Mouse (Mus musculus): ENCODE measurements around the gene Mga. TPM values are rescaled to one million over a fixed set of nuclear protein-coding genes. Genes with fewer than 3 reads are reported as not detected.

The Mga gene
- total RNA-seq (2021), result 10 to 100 TPM; 61.0 to 61.7 TPM
- long read RNA-seq, experiment 1, partial matches to known transcripts, result 1 of 1 reads
- long read RNA-seq, experiment 1, other reads (novel, unspliced or antisense), result 0 of 1 reads
- long read RNA-seq, experiment 2, partial matches to known transcripts, result 2 of 6 reads
- long read RNA-seq, experiment 2, other reads (novel, unspliced or antisense), result 4 of 6 reads

DNA sequence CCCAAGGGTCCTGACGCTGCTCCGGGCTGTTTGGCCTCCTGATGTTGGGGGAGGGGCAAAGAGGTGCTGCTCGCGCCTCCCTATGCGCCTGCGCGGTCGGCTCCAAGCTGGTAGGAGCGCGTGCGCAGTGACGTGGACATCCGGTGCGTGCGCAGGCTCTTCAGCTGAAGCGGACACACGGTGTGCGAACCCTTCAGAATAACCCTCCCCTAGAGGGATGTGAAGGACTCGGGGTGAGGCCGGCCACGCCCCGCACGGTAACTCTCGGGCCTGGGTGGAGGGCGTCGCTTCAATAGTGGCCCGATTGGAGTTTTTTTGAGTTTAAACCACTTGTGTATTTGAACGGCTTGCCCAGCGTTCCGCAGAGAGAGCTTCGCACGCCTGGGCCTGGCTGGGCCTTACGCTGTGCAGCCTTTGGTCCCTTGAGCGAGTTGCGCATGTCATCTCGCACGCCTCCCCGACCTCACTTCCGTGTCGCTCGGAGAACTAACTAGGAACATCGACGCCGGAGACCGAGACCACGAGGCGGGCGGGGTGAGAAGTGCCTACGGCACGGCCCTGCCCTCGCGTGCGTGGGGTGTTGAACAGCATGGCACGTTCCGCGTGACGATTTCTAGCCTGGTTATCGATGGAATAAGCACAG, at the start of gene Mga:
Gene Mga, plus strand, starts transcription at position 139 of the 643 bp plus-strand sequence.
- peak; percentile 94 to 96 for DNase-seq (ENCODE audit: low spot score in 2 of 2)

DNA sequence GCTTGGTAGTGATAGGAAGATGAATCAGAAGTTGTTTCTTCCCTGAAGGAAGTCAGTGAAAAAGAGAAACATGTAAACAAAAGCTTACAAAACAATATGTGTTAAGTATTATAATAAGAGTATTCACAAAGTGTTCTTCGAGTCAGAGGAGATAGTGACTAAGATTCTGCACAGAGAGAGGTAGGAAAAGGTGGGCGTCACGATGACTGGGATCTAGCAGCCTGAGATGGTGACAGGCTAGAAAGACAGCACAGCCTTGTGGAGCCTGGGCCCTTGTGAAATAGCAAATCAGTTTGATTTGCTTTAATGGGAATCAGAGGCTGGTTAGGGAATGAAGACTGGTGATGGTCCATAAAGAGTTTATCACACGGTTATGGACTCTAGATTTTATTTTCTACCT, 43.2 kb upstream of the Mga start:
- no peak for DNase-seq (ENCODE audit: low spot score in 2 of 2)

- no peak for DNase-seq (ENCODE audit: low spot score in 2 of 2)
These were observed 41.6 kb upstream of the Mga start for GRCm38 (mm10) chr2:119855310-119855850.

- DNase-seq (ENCODE audit: low spot score in 2 of 2), result no peak
These were observed 39.7 kb upstream of the Mga start for GRCm38 (mm10) chr2:119857341-119857740.

- DNase-seq (ENCODE audit: low spot score in 2 of 2), result no peak
These were observed 32.5 kb upstream of the Mga start for GRCm38 (mm10) chr2:119864484-119864883.

- peak; percentile 77 for DNase-seq (ENCODE audit: low spot score in 2 of 2)
These were observed 24.5 kb upstream of the Mga start for GRCm38 (mm10) chr2:119872371-119873104.

GRCm38 (mm10) chr2:119873105-119873464, 23.9 kb upstream of the Mga start:
- peak; percentile 93 to 94 for DNase-seq (ENCODE audit: low spot score in 2 of 2)

GRCm38 (mm10) chr2:119875981-119876380, 21.0 kb upstream of the Mga start:
- no peak for DNase-seq (ENCODE audit: low spot score in 2 of 2)

GRCm38 (mm10) chr2:119887201-119887600, 9.8 kb upstream of the Mga start:
- DNase-seq (ENCODE audit: low spot score in 2 of 2), result no peak

DNA sequence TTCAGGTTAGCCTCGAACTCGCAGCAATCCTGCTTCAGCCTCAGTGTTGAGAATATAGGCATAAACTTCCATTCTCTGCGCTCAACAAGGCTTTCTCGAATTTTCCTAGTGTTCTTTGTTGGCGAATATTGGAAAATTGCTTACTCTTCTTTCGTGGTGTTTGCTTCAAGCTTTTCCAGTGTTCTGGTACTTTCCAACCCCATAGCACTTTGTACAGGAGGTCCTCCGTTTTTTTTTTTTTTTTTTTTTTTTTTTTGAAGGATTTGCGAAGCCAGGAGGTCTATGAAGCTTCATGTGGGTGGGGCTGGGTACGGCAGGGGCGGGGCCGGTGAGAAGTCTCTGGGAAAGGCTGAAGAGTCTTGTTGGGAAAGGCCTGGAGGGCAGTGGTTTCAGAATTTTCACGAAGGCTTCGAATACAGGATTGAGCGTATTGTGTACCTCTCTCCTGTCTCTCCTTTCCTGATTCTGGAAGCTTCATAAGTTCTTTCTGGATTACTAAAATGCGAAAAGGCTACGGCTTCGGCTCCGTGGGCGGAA, 407 bp upstream of the Mga start:
- DNase-seq (ENCODE audit: low spot score in 2 of 2), result peak in 1 of 2 experiments; percentile 16

GRCm38 (mm10) chr2:119898141-119898594, 1.1 kb downstream of the Mga start:
- DNase-seq (ENCODE audit: low spot score in 2 of 2), result peak; percentile 34 to 51

GRCm38 (mm10) chr2:119916007-119916406, 19.0 kb downstream of the Mga start:
- DNase-seq (ENCODE audit: low spot score in 2 of 2), result no peak

DNA sequence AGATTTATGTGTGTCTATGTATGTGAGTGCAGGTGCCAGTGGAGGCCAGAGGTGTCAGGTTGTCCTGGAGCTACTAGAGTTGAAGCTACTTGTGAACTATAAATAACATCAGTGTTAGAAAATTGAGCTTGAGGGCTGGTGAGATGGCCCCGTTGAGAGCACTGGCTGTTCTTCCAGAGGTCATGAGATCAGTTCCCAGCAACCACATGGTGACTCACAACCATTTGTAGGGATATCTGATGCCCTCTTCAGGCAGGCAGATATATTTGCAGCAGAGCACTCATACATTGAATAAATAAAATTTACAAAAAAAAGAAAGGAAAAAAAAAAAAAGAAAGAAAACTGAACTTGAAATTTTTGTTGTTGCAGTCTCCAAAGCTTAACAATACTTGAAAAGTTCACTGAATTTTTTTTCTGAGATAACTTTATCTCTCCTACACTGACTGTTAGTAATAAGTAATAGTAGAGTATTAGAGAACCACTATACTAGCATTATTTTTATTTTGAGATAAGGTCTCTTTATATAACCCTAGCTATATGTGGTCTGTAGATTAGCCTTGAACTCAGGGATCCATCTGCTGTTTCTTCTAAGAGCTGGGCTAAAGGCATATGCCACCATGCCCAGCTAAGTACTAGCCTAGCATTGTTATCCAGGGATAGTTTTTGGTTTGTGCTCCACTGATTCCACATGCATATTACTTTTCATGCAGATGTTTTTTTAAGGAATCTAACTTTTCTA, 20.8 kb downstream of the Mga start:
- no peak for DNase-seq (ENCODE audit: low spot score in 2 of 2)

DNA sequence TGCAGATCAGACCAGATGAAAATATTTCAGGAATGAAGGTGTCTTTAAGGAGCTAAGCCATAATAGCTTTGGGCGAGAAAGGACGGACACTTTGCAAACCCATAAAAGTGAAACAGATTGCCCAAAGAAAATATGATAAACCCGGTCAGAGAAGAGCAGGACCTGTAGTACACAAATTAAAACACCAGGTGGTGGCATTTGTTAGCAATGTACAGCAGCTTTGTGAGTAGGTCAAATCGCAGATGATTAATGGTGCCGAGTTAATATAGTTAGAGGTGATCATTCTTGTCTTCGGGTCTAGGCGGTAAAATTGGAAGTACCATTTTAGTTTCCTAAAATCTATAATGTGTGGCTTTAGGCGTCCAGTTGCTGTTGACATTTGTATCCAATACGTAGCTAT, 73.5 kb downstream of the Mga start:
- peak in 1 of 2 experiments; percentile 40 for DNase-seq (ENCODE audit: low spot score in 2 of 2)

DNA sequence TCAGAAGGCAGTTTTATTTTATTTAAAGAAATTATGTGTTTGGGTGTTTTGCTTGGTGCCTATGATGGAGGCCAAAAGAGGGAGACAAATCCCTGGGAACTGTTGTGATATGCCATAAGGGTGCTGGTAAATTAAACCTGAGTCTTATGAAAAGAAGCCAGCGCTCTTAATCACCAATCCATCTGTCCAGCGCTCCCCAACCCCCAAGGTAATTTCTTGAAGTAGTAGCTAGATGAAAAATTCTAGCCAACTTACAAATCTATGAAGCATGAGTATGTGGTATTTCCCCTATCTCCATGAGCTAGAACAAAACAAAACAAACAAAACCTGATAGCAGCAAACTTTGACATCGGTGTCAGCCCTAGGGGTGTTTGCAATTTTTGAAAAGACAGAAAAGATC, 74.3 kb downstream of the Mga start:
- no peak for DNase-seq (ENCODE audit: low spot score in 2 of 2)

DNA sequence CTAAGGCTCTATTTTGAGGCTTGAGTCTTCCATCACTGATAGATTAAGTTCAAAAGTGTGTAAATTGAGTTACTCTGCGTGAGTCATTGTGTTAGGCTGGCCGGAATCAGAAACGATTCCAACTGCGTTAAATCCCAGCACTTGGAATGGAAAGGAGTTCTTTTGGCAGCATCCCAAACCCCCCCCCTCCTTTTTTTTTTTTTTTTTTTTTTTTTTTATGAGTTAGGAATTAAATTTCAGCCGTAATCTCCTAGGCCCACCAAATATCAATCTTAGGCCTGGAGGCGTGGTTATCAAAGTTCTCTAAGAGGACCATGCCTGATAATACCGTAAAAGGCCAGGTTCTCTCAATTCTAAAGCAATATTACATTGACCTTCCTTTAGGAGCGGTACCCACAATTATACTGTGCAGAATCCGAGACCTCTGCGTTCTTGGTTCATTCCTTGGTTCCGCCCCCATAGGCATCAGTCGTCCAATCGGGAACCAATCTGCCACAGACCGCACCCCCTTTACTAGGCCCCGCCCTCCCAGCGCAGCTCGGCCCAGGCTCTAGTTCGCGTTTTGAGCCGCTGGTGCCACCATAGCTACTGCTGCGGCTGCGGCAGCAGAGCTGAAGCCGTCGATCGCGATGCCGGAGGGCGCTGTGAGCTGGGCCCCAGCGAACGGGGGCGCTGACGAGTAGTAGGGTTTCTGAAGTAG, 75.0 kb downstream of the Mga start:
- peak; percentile 91 to 96 for DNase-seq (ENCODE audit: low spot score in 2 of 2)

DNA sequence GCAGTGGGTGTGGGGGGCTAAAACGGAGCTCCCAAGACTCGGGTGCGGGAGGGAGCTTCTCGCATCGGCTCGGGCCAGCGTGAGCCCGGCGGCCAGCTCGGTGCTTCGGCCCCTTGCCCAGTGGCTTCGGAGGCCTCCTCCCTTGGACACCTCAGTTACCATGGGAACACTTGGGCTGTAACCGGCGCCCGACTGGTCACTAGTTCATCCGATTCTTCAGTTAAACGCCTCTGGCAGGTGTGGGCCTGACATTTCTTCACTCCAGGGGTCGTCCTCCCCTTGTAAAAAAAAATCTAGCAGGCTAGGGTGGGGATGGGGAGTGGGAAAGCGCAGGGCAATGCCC, 75.5 kb downstream of the Mga start, which contains the start of gene Mapkbp1:
Gene Mapkbp1, plus strand, starts transcription at position 163 of the 343 bp plus-strand sequence.
- DNase-seq (ENCODE audit: low spot score in 2 of 2), result no peak

- no peak for DNase-seq (ENCODE audit: low spot score in 2 of 2)
These were observed 83.4 kb downstream of the Mga start for GRCm38 (mm10) chr2:119980343-119980986.

GRCm38 (mm10) chr2:119981631-119982030, 84.6 kb downstream of the Mga start:
- DNase-seq (ENCODE audit: low spot score in 2 of 2), result no peak

DNA sequence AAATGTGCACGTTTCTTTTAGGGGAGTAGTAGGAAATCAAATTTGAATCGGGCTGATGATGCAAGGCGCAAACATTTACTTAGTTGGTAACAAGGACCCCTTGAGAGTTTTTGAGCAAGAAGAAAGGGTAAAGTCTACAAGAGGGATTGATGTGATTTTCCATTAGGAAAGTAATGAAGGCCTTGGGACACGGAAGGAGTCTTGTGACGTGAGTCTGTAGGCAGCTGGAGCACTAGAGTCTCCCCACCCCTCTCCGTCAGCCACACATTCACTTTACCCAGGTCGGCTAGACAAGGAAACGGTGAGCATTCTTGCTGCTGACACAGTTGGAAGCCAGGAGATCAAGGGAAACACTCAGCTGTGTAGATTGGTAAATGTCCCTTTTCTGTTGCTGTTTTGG, 88.8 kb downstream of the Mga start:
- no peak for DNase-seq (ENCODE audit: low spot score in 2 of 2)

Measured in layer of hippocampus, postnatal 14 days (tissue).